Mouse (Mus musculus) gastrocnemius, postnatal 36 days (tissue): ENCODE measurements around the gene Flg. TPM values are rescaled to one million over a fixed set of nuclear protein-coding genes. Genes with fewer than 3 reads are reported as not detected.

Experiments
- DNase-seq, 2 experiments: peaks; one replicate each; pipeline ENCODE4 v3.0.0; 2022
- intact Hi-C: fragments of 180-260 bp; cut with DNase I; formaldehyde crosslinking; loops from one replicate; pipeline ENCODE4 v1.15.1; 2025
- long read RNA-seq, 2 experiments: library from polyadenylated mRNA; stranded (forward); transcript quantifications; one replicate each; pipeline ENCODE4 v2.0.0; 2021
- total RNA-seq, 2 experiments: library from RNA; stranded (reverse); gene quantifications; 2 replicates each; pipeline ENCODE4 v1.2.3; 2021

The Flg gene
- not detected for total RNA-seq
- long read RNA-seq, experiment 1, result 0 reads
- long read RNA-seq, experiment 2, result 0 reads

DNA sequence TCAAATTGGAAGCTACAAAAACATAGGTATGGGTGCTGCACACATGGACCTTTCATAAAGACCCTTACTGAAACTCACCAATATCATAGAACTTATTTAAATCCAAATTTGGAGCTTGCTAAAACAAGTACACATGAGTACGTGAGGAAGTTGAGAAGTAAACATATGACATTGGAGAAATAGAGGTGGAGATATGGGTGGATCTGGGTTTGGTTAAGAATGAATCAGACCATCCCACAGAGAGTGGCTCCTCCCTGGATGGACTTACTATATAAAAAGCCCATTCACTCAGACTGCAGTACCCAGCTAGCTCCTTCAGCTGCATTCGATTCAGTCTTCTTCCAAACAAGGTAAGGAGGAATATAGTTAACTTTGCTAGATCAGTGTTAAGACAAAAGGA is at the start of gene Flg:
Flg (plus strand) TSS at position 301 of the 400 bp plus-strand sequence.
- intact Hi-C loops, result no loop called here
- DNase-seq, result no peak

DNA sequence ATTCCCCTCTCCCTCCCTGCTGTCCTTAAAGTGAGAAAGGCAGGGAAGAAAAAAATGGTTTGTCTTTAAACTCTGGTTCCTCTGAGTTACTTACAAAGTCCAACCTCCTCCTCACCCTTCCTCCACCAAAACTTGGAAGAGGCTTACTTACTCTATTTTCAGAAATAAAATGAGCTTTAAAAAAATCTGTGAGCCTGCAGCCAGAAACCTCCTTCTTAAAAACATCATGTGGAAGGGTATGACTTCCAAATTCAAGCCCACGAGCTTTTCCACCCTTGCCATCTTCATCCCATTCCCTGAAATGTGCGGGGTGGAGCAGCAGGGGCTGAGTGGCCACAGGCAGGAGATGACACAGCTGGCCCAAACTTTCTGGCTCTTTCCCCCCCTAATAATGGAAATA is 24.2 kb downstream of the Flg start:
- DNase-seq, result no peak
- intact Hi-C loops, result no loop called here

DNA sequence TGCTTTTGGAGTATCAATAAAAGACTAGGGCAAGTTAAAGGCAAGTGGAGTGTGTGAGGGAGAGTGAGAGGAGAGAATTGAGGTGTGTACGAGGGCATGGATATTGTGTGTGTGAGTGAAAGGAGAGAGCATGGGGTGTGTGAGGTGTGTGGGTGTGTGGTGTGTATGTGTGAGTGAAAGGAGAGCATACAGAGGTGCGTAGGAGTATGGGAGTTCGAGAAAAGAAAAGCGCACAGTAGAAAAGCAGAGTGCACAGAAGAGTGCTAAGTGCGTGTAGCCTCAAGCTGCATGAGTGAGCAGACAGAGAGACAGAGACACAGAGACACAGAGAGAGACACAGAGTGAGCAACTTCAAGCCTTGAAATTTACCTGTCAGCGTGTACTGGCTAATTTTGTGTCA is 26.5 kb downstream of the Flg start:
- no peak for DNase-seq
- intact Hi-C loops, result no loop called here

DNA sequence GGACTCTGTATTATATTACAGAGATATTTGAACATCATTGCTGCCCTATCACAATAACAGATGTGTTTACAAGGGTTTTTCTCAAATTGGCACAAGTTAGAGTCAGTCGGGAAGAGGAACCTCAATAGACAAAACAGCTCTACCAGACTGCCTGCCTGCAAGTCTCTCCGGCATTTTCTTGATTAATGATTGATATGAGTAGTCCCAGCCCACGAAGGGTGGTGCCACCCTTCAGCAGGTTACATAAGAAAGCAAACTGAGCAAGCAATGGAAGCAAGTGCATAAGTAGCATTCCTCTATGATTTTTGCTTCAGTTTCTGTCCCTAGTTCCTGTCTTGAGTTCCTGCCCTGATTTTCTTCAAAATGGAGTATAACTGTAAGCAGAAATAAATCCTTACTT is 28.6 kb downstream of the Flg start:
- no peak for DNase-seq
- intact Hi-C loops, result no loop called here

DNA sequence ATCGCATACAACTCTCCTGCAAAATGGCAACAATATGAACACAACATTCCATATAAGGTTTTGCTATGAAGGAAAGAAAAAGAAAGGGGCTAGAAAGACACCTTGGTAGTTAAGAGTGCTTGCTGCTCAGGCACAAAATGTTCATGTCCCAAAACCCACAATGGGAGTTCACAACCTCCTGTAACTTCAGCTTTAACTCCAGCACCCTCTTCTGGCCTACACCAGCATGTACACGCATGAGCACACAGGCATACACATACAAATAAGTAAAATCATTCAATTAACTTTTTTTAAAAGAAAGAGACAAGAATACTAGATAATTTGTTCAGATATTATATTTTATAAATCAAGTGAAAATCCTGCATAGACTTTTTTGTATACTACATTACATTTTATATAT is 32.8 kb downstream of the Flg start:
- intact Hi-C loops, result no loop called here
- no peak for DNase-seq

DNA sequence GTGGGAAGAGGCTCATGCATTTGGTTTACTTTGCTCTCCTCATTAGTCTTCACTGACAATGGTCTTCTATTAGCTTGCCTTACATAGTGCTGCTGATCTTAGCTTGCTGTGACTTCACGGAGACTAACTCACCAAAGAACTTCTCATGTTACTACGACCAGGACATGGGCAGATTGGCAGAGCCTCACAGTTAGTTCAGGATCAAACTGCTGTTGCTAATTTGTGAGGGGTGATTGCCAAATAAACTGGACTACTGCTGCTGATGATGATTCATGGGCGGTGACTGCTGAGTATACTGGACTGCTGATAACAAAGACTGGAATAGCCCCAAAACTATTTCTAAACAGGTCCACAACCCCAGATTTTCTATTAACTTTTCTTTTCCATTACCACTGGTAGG is 38.0 kb downstream of the Flg start:
- DNase-seq, result no peak
- intact Hi-C loops, result no loop called here

DNA sequence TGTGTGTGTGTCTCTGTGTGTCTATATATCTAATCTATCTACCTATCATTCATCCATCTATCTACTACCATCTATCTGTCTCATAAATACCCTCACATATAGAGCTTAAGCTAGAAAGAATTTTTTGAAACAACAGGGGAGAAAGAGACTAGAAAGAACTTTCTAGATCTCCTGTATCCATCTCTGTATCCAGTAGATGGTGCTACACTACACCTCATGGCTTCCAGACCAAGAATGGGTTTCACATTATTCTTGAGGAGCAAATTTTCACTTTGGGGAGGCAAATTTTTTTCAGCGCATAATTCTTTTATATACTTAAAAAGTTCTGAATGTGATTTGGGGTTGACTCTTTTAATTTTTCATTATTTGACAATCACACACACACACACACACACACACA is 41.1 kb downstream of the Flg start:
- intact Hi-C loops, result no loop called here
- no peak for DNase-seq

DNA sequence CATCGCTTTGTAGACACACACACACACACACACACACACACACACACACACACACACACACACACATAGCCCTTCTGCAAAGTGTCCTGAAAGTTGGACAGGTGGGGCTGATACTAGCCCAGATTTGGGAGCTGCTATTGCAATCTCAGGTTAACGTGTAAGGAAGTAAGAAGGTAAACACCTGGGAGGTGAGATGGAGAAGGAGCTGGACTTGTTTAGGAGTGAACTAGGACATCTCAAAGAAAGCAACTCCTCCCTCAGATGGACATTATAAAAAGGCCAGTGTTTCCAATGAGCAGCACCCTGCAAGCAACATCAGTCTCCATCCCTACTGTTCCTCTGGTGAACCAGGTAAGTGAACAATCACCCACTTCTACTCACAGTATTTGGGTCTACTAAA is 46.1 kb downstream of the Flg start, which contains the start of gene Hrnr:
Hrnr (plus strand) TSS at position 301 of the 400 bp plus-strand sequence.
- no peak for DNase-seq
- intact Hi-C loops, result no loop called here

DNA sequence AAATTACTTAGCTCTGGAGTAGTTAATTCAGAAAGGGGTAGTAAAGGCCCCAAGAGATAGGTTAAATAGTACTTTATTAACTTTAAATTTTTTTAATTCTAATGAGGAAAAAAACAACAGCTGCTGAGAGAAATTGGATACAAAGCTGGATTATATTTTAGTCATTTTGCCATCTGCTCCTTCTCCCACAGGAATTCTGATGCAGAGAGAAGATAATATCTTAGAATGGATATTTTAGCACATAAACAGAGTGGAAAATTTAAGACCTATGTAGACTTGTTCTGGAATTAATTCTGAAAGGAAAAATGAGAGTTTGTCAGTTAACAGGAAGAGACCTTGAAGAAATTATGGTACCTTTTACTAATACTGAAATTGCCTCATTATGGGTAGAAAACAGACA is 64.4 kb downstream of the Flg start:
- intact Hi-C loops, result no loop called here
- no peak for DNase-seq

DNA sequence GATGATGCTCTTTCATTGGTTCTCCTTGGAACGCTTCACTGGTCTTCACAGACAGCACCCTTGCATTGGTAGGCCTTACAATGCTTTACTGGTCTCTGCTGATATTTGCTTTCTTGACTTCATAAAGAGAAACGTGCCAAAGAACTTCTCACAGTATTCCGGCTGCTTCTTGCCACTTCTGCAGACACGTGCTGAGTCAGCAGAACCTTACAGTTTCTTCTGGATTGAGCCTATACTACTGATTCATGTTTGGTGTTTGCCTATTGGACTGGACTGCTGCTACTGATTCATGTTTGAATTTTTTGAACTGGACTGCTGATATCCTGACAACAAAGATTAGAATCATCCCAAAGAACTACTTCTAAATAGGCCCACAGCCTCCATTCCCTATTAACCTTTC is 66.7 kb downstream of the Flg start:
- intact Hi-C loops, result no loop called here

More for the DNA sequence above, 66.7 kb downstream of the Flg start:
- DNase-seq, result no peak

Other genes starting within 250 kb of the Flg start
- gene Gm4858, start 204.7 kb upstream of the Flg start, total RNA-seq, result not detected
- not detected for gene Crnn, start 128.7 kb upstream of the Flg start, total RNA-seq
- not detected for gene Flg2, start 76.2 kb upstream of the Flg start, total RNA-seq
- gene Hrnr, start 46.2 kb downstream of the Flg start, total RNA-seq, result not detected
- gene Rptn, start 120.2 kb downstream of the Flg start, total RNA-seq, result not detected
- gene Tchh, start 168.8 kb downstream of the Flg start, total RNA-seq, result not detected
- not detected for gene Tchhl1, start 195.2 kb downstream of the Flg start, total RNA-seq
- gene S100a11, start 247.0 kb downstream of the Flg start, total RNA-seq, result 10 to 100 TPM; 37.6 to 43.6 TPM